Mouse (Mus musculus) liver, embryonic 11.5 days (tissue): ENCODE data around the gene Zbtb9. TPM values are rescaled to one million over a fixed set of nuclear protein-coding genes. Genes with fewer than 3 reads are reported as not detected.
A peak's percentile ranks its signal among the peaks of the same experiment; 100 is the strongest.

Experiments used
- ATAC-seq: fragments of 200-750 bp; cut with Nextera tagmentation; replicated peaks from 2 replicates; pipeline ENCODE4 v1.8.0; 2017; ENCODE audit warnings: moderate number of reproducible peaks, mild to moderate bottlenecking, moderate TSS enrichment, moderate library complexity; ENCODE audit not compliant: low FRiP score
- DNase-seq: peaks from one replicate; pipeline ENCODE4 v3.0.0-alpha.2; 2017; ENCODE audit warnings: low spot score
- H3K27ac ChIP-seq: fragments of 300-500 bp; sonication (generic); 2 replicates; pipeline ENCODE4 v1.5.1; 2014; ENCODE audit warnings: mild to moderate bottlenecking, low read depth, low read length, control low read depth
- H3K27me3 ChIP-seq: fragments of 300-500 bp; sonication (generic); replicated peaks from 2 replicates; pipeline ENCODE4 v1.6.1; 2014; ENCODE audit warnings: low read length, mixed read lengths; ENCODE audit not compliant: control insufficient read depth, insufficient read depth
- H3K36me3 ChIP-seq: fragments of 300-500 bp; sonication (generic); 2 replicates; pipeline ENCODE4 v1.6.1; 2014; ENCODE audit warnings: mild to moderate bottlenecking, low read length, moderate library complexity, mixed read lengths; ENCODE audit not compliant: control insufficient read depth, insufficient read depth
- H3K4me1 ChIP-seq: fragments of 300-500 bp; sonication (generic); replicated peaks from 2 replicates; pipeline ENCODE4 v1.6.1; 2014; ENCODE audit warnings: low read length, mixed read lengths; ENCODE audit not compliant: control insufficient read depth, insufficient read depth
- H3K4me2 ChIP-seq: fragments of 300-500 bp; sonication (generic); 2 replicates; pipeline ENCODE4 v1.6.1; 2014; ENCODE audit warnings: mild to moderate bottlenecking, control low read depth, moderate library complexity
- H3K4me3 ChIP-seq: fragments of 300-500 bp; sonication (generic); 2 replicates; pipeline ENCODE4 v1.5.1; 2014; ENCODE audit warnings: low read depth, low read length, control low read depth
- H3K9ac ChIP-seq: fragments of 300-500 bp; sonication (generic); 2 replicates; pipeline ENCODE4 v1.6.1; 2014; ENCODE audit warnings: low read depth, low read length, control low read depth
- H3K9me3 ChIP-seq: fragments of 300-500 bp; sonication (generic); 2 replicates; pipeline ENCODE4 v1.6.1; 2016; ENCODE audit warnings: low read length, inconsistent platforms, mixed read lengths; ENCODE audit not compliant: control insufficient read depth
- WGBS: fragments of 180-500 bp; shearing (Covaris S2); extraction: QIAGEN DNeasy Blood & Tissue Kit; methylation state at CpG from one replicate; pipeline ENCODE4 v1.1.7; 2014; 5-methylcytosine and 5-hydroxymethylcytosine counted together
- polyA plus RNA-seq: library from polyadenylated mRNA; unstranded; fragments of >200 nt; fragmentation: Nextera tagmentation; extraction: Ambion mirVana; gene quantifications from 2 replicates; pipeline ENCODE4 v1.2.1, GENCODE M21; 2014

The Zbtb9 gene
- polyA plus RNA-seq, 1 experiment from 2014 or later: 9.7 TPM

GRCm38 (mm10) chr17:27029431-27029830 lies 56.5 kb downstream of the Zbtb9 start:
- no peaks in the 10 kb centered on the region for H3K9me3 ChIP-seq
- no peak overlapping the region for H3K4me2 ChIP-seq

GRCm38 (mm10) chr17:27030896-27031295 lies 57.9 kb downstream of the Zbtb9 start:
- Histone ChIP-seq H3K4me3 (no peak overlapping the region), H3K4me1 (peaks cover 17% of the 10 kb centered on the region), H3K27me3 (no peaks in the 10 kb centered on the region), H3K9me3 (no peaks in the 10 kb centered on the region), H3K36me3 (no peaks in the 10 kb centered on the region), H3K27ac (no peak overlapping the region), H3K4me2 (no peak overlapping the region), H3K9ac (no peak overlapping the region)
- ATAC-seq (no peak), DNase-seq (no peak)
- 94% methylated on average over 4 of the region's 4 CpGs for WGBS

More at GRCm38 (mm10) chr17:27029431-27029830, 56.5 kb downstream of the Zbtb9 start:
- Histone ChIP-seq H3K9ac (no peak overlapping the region), H3K4me1 (peaks cover 21% of the 10 kb centered on the region), H3K36me3 (peaks cover 9% of the 10 kb centered on the region), H3K4me3 (no peak overlapping the region), H3K27ac (no peak overlapping the region), H3K27me3 (no peaks in the 10 kb centered on the region)
- ATAC-seq: no peak
- no peak for DNase-seq
- WGBS: 85% methylated on average over 14 of the region's 14 CpGs

- no peak overlapping the region for H3K9ac ChIP-seq
- ATAC-seq: no peak
- 59% methylated on average over 7 of the region's 7 CpGs for WGBS
Observed at GRCm38 (mm10) chr17:27032328-27032727, 59.4 kb downstream of the Zbtb9 start.

GRCm38 (mm10) chr17:27032869-27033268 lies 59.9 kb downstream of the Zbtb9 start:
- Histone ChIP-seq H3K4me2 (peak overlapping the region; percentile 51), H3K4me3 (no peak overlapping the region), H3K27me3 (no peaks in the 10 kb centered on the region), H3K27ac (no peak overlapping the region), H3K4me1 (peaks cover 9% of the 10 kb centered on the region), H3K36me3 (no peaks in the 10 kb centered on the region), H3K9me3 (no peaks in the 10 kb centered on the region), H3K9ac (no peak overlapping the region)
- DNase-seq (peak; percentile 77), ATAC-seq (0 out of 2 replicates have a peak, but pooled peaks have one; percentile 18)
- WGBS: 2% methylated on average over 14 of the region's 14 CpGs

More at GRCm38 (mm10) chr17:27032328-27032727, 59.4 kb downstream of the Zbtb9 start:
- no peaks in the 10 kb centered on the region for H3K27me3 ChIP-seq
- H3K36me3 ChIP-seq: no peaks in the 10 kb centered on the region
- no peaks in the 10 kb centered on the region for H3K9me3 ChIP-seq
- H3K4me1 ChIP-seq: peaks cover 12% of the 10 kb centered on the region
- H3K4me2 ChIP-seq: peak overlapping the region; percentile 51
- H3K4me3 ChIP-seq: no peak overlapping the region
- no peak for DNase-seq
- no peak overlapping the region for H3K27ac ChIP-seq

- WGBS: 56% methylated on average over 7 of the region's 7 CpGs
- H3K9ac ChIP-seq: no peak overlapping the region
- H3K9me3 ChIP-seq: no peaks in the 10 kb centered on the region
- H3K27ac ChIP-seq: no peak overlapping the region
- H3K4me1 ChIP-seq: peaks cover 18% of the 10 kb centered on the region
- H3K36me3 ChIP-seq: no peaks in the 10 kb centered on the region
- no peaks in the 10 kb centered on the region for H3K27me3 ChIP-seq
- ATAC-seq: no peak
- no peak for DNase-seq
- no peak overlapping the region for H3K4me3 ChIP-seq
- H3K4me2 ChIP-seq: no peak overlapping the region
Observed at GRCm38 (mm10) chr17:27036465-27036864, 63.5 kb downstream of the Zbtb9 start.

GRCm38 (mm10) chr17:27038335-27039050 lies 65.5 kb downstream of the Zbtb9 start:
- Histone ChIP-seq H3K4me1 (peaks cover 18% of the 10 kb centered on the region), H3K4me2 (no peak overlapping the region), H3K4me3 (no peak overlapping the region), H3K27me3 (no peaks in the 10 kb centered on the region), H3K36me3 (no peaks in the 10 kb centered on the region), H3K9ac (no peak overlapping the region), H3K9me3 (no peaks in the 10 kb centered on the region), H3K27ac (no peak overlapping the region)
- WGBS: 40% methylated on average over 18 of the region's 18 CpGs
- no peak for DNase-seq
- ATAC-seq: no peak

- Histone ChIP-seq H3K4me1 (peaks cover 18% of the 10 kb centered on the region), H3K27ac (no peak overlapping the region), H3K36me3 (no peaks in the 10 kb centered on the region), H3K4me2 (peak overlapping the region; percentile 26; the same call in 1 of the 2 replicates), H3K4me3 (no peak overlapping the region), H3K9ac (no peak overlapping the region; the same call in 1 of the 2 replicates), H3K9me3 (no peaks in the 10 kb centered on the region), H3K27me3 (no peaks in the 10 kb centered on the region)
- ATAC-seq: no peak
- WGBS: 61% methylated on average over 10 of the region's 10 CpGs
- DNase-seq: no peak
Observed at GRCm38 (mm10) chr17:27039432-27040102, 66.6 kb downstream of the Zbtb9 start.

- Histone ChIP-seq H3K36me3 (no peaks in the 10 kb centered on the region), H3K27me3 (no peaks in the 10 kb centered on the region), H3K4me1 (peaks cover 18% of the 10 kb centered on the region), H3K4me3 (no peak overlapping the region), H3K9ac (peak overlapping the region; percentile 25; the same call in 1 of the 2 replicates), H3K4me2 (peak overlapping the region; percentile 26), H3K27ac (no peak overlapping the region), H3K9me3 (no peaks in the 10 kb centered on the region)
- 26% methylated on average over 20 of the region's 20 CpGs for WGBS
- DNase-seq: no peak
- no peak for ATAC-seq
Observed at GRCm38 (mm10) chr17:27040304-27041045, 67.5 kb downstream of the Zbtb9 start.
